Mouse (Mus musculus) stomach, postnatal 0 days (tissue): ENCODE measurements around the gene Dna2.

Experiments used
- CTCF ChIP-seq: IDR thresholded peaks from 2 replicates; pipeline ENCODE4 v1.5.1; 2016; ENCODE audit warnings: antibody characterized with exemption, low read depth, mild to moderate bottlenecking, moderate library complexity
- EP300 ChIP-seq: optimal IDR thresholded peaks from 2 replicates; pipeline ENCODE3; 2016; ENCODE audit warnings: antibody characterized with exemption

GRCm38 (mm10) chr10:62993991-62994390 is 47.2 kb downstream of the Dna2 start:
- no peak for TF ChIP-seq CTCF
- TF ChIP-seq EP300 = no peak
